Mouse (Mus musculus) embryonic facial prominence, embryonic 15.5 days (tissue): Measurements from ENCODE around the gene Ankdd1a. TPM values are rescaled to one million over a fixed set of nuclear protein-coding genes. Genes with fewer than 3 reads are reported as not detected.

Source experiments
- ATAC-seq: fragments of 200-750 bp; cut with Nextera tagmentation; 2 replicates; pipeline ENCODE4 v1.8.0; 2017; ENCODE audit warnings: low read depth, moderate TSS enrichment; ENCODE audit not compliant: insufficient number of reproducible peaks, low FRiP score, low TSS enrichment
- H3K27ac ChIP-seq: fragments of 300-500 bp; sonication (generic); replicated peaks from 2 replicates; pipeline ENCODE4 v1.5.1; 2015; ENCODE audit warnings: mild to moderate bottlenecking, inconsistent platforms
- H3K27me3 ChIP-seq: fragments of 300-500 bp; sonication (generic); 2 replicates; pipeline ENCODE4 v1.6.1; 2015; ENCODE audit warnings: inconsistent platforms
- H3K36me3 ChIP-seq: fragments of 300-500 bp; sonication (generic); 2 replicates; pipeline ENCODE4 v1.6.1; 2015; ENCODE audit warnings: mild to moderate bottlenecking, inconsistent platforms
- H3K4me1 ChIP-seq: fragments of 300-500 bp; sonication (generic); 2 replicates; pipeline ENCODE4 v1.6.1; 2015; ENCODE audit warnings: inconsistent platforms
- H3K4me2 ChIP-seq: fragments of 300-500 bp; sonication (generic); replicated peaks from 2 replicates; pipeline ENCODE4 v1.6.1; 2015; ENCODE audit warnings: mild to moderate bottlenecking, inconsistent platforms
- H3K4me3 ChIP-seq: fragments of 300-500 bp; sonication (generic); replicated peaks from 2 replicates; pipeline ENCODE4 v1.5.1; 2015; ENCODE audit warnings: mild to moderate bottlenecking, inconsistent platforms
- H3K9ac ChIP-seq: fragments of 300-500 bp; sonication (generic); 2 replicates; pipeline ENCODE4 v1.6.1; 2015; ENCODE audit warnings: inconsistent platforms
- H3K9me3 ChIP-seq: fragments of 300-500 bp; sonication (generic); replicated peaks from 2 replicates; pipeline ENCODE4 v1.6.1; 2016; ENCODE audit warnings: inconsistent platforms
- WGBS: fragments of 180-500 bp; shearing (Covaris S2); methylation state at CpG from one replicate; pipeline ENCODE4 v1.1.7; 2015; 5-methylcytosine and 5-hydroxymethylcytosine counted together
- polyA plus RNA-seq: library from polyadenylated mRNA; unstranded; fragments of >200 nt; fragmentation: Nextera tagmentation; extraction: Ambion mirVana; gene quantifications from 2 replicates; pipeline ENCODE4 v1.2.1, GENCODE M21; 2015

The Ankdd1a gene
- polyA plus RNA-seq, 1 experiment from 2014 or later, result 0.32 TPM

GRCm38 (mm10) chr9:65460732-65461442, 59.1 kb downstream of the Ankdd1a start, which contains the start of gene Spg21:
Spg21 (plus strand) TSS chr9:65460947.
- Histone ChIP-seq H3K9ac (peak within 1 kb of the TSS; percentile 61), H3K27ac (peak within 1 kb of the TSS; percentile 85), H3K9me3 (no peaks in the 10 kb centered on the region), H3K4me2 (peak within 1 kb of the TSS; percentile 65), H3K27me3 (no peaks in the 10 kb centered on the region), H3K4me3 (peak within 1 kb of the TSS; percentile 94), H3K36me3 (peaks cover 9% of the 10 kb centered on the region; the same call in 1 of the 2 replicates), H3K4me1 (peaks cover 16% of the 10 kb centered on the region)
- under 1% methylated on average over 53 of the region's 53 CpGs for WGBS
- ATAC-seq, result peak; percentile 93

DNA sequence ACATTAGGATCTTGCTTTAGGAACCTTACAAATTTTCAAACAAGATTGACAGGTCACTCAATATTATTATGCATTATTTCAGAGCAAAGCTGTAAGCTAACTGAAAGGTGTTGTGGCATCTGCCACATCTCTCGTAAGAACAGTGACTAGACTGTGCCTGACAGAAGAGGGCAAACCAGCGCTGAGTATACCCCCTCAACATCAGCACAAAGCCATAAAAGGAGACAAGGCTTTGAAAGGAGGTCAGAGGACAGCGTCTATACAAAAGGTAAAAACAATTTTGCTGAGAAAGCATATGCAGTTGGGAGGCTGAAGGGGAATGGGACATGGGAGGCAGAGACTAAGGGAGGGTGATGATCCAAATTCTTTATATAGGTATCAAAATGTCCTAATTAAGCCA, 59.8 kb downstream of the Ankdd1a start:
- Histone ChIP-seq H3K27me3 (no peaks in the 10 kb centered on the region), H3K9me3 (no peaks in the 10 kb centered on the region), H3K27ac (peak overlapping the region; percentile 85; the same call in 1 of the 2 replicates), H3K4me1 (peaks cover 16% of the 10 kb centered on the region), H3K4me2 (peak overlapping the region; percentile 65), H3K4me3 (peak overlapping the region; percentile 94), H3K9ac (no peak overlapping the region), H3K36me3 (peaks cover 2% of the 10 kb centered on the region; the same call in 1 of the 2 replicates)
- no peak for ATAC-seq
- WGBS, result 70% methylated on average over 3 of the region's 3 CpGs

DNA sequence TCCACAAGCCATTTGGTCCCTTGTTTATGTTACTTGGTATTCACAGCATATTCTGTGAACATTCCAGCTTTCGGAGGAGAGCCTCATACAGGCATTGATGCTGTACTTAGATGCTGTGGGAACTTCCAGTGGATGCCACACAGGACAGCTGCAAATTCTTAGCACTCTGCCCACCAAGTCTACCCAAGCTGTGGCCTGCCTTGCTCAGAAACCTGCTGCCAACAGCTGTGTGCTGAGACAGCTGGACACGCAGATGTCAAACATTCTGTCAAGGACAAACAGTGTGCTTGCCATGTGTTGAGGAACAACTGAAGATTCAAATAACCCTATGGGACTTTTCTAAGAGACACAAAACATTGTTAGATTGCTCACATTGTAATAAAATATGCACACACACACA, 61.0 kb downstream of the Ankdd1a start:
- WGBS, result 74% methylated on average over 2 of the region's 2 CpGs
- Histone ChIP-seq H3K27ac (no peak overlapping the region), H3K4me1 (peaks cover 16% of the 10 kb centered on the region), H3K9ac (no peak overlapping the region), H3K4me3 (no peak overlapping the region), H3K9me3 (no peaks in the 10 kb centered on the region), H3K36me3 (no peaks in the 10 kb centered on the region), H3K4me2 (no peak overlapping the region), H3K27me3 (no peaks in the 10 kb centered on the region)
- peak; percentile 37; the same call in 1 of the 2 replicates for ATAC-seq

DNA sequence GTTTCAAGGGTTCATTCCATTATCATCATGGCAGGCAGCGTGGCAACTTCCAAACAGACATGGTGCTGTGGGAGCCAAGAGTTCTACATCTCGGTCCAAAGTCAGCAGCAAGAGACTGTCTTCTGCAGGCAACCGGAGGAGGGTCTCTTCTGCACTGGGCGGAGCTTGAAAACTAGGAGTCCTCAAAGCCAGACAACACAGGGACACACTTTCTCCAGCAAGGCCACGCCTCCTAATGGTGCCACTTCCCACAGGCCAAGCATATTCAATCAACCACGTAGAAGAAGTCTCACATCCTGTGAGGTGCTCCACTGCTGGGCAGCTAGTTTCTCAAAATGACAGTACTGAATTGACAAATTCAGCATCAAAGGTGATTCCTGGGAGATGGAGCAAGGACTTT, 72.0 kb downstream of the Ankdd1a start:
- H3K4me1 ChIP-seq, result no peaks in the 10 kb centered on the region
- no peak overlapping the region for H3K4me3 ChIP-seq
- H3K36me3 ChIP-seq, result peaks cover 74% of the 10 kb centered on the region
- H3K9ac ChIP-seq, result no peak overlapping the region
- H3K27me3 ChIP-seq, result no peaks in the 10 kb centered on the region
- WGBS, result 85% methylated on average over 6 of the region's 6 CpGs
- ATAC-seq, result no peak
- no peak overlapping the region for H3K27ac ChIP-seq
- no peak overlapping the region for H3K4me2 ChIP-seq
- H3K9me3 ChIP-seq, result no peaks in the 10 kb centered on the region

DNA sequence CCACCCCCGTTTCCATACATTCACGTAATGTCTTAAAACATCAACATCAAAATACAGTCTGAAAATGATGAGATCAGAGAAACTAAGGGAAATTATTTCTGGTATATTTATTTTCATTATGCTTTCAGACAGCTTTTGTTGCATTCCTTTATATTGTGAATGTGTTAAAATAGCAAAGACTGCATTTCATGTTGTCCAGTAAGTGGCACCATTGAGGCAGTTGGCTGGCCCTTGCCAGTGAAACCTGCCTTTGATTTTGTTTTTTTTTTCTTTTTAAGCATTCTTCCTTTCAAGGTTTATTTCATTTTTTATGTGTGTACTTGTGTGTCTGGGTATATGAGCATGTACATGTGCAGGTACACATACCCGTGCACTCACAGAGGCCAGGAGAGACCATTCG, 75.3 kb downstream of the Ankdd1a start:
- H3K9me3 ChIP-seq, result no peaks in the 10 kb centered on the region
- no peaks in the 10 kb centered on the region for H3K4me1 ChIP-seq
- 91% methylated on average over 4 of the region's 4 CpGs for WGBS
- H3K27me3 ChIP-seq, result no peaks in the 10 kb centered on the region
- ATAC-seq, result no peak
- peaks cover 71% of the 10 kb centered on the region for H3K36me3 ChIP-seq
- H3K27ac ChIP-seq, result no peak overlapping the region
- H3K9ac ChIP-seq, result no peak overlapping the region
- H3K4me2 ChIP-seq, result no peak overlapping the region
- H3K4me3 ChIP-seq, result no peak overlapping the region

Other genes with a start within 250 kb of the Ankdd1a start
- gene Clpx, start 225.9 kb downstream of the Ankdd1a start, polyA plus RNA-seq, result 55.7 and 57.6 TPM in 2 replicates
- gene Pdcd7, start 174.1 kb downstream of the Ankdd1a start, polyA plus RNA-seq, result 10.9 and 11.4 TPM in 2 replicates
- gene Ubap1l, start 159.2 kb downstream of the Ankdd1a start, polyA plus RNA-seq, result 0.25 TPM in 1 of 2 replicates, not detected in the other
- 1.2 and 1.5 TPM in 2 replicates for gene Kbtbd13, start 128.5 kb downstream of the Ankdd1a start, polyA plus RNA-seq
- 8.6 and 8.7 TPM in 2 replicates for gene Rasl12, start 121.7 kb downstream of the Ankdd1a start, polyA plus RNA-seq
- not detected in 2 replicates for gene Slc51b, start 97.2 kb downstream of the Ankdd1a start, polyA plus RNA-seq
- 20.6 and 21.3 TPM in 2 replicates for gene Mtfmt, start 84.4 kb downstream of the Ankdd1a start, polyA plus RNA-seq
- gene Spg21, start 59.2 kb downstream of the Ankdd1a start, polyA plus RNA-seq, result 144 and 153 TPM in 2 replicates
- 15.0 and 16.0 TPM in 2 replicates for gene Plekho2, start 59.8 kb upstream of the Ankdd1a start, polyA plus RNA-seq
- 10.8 and 11.5 TPM in 2 replicates for gene Pif1, start 67.0 kb upstream of the Ankdd1a start, polyA plus RNA-seq
- gene Rbpms2, start 109.5 kb upstream of the Ankdd1a start, polyA plus RNA-seq, result 7.9 and 8.9 TPM in 2 replicates
- 304 and 311 TPM in 2 replicates for gene Oaz2, start 147.8 kb upstream of the Ankdd1a start, polyA plus RNA-seq